Mouse (Mus musculus) layer of hippocampus, adult 11-12 months (tissue): Measurements from ENCODE around the gene Gm42742.

ENCODE experiments used
- DNase-seq: peaks from one replicate; pipeline ENCODE4 v3.0.0; 2022; ENCODE audit warnings: low spot score

Gm42742 gene

DNA sequence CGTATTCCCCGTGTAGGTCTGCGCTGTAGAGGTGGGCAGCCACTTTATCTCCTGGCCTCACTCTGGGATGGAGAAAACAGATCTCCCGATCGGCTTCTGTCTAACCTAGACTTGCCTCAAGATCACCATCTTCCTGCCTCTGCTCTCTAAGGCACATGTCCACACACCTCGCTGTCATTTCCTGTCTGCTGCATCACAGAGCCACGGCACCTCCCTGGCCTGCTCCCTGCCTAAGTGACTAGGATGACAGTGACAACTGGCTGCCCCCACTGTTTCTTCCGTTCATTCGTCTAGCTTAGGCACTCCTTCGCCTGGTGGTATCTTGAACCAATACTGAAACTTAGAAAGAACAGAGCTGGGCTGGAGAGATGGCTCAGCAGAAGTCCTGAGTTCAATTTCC, 21.3 kb downstream of the Gm42742 start:
- no peak for DNase-seq

DNA sequence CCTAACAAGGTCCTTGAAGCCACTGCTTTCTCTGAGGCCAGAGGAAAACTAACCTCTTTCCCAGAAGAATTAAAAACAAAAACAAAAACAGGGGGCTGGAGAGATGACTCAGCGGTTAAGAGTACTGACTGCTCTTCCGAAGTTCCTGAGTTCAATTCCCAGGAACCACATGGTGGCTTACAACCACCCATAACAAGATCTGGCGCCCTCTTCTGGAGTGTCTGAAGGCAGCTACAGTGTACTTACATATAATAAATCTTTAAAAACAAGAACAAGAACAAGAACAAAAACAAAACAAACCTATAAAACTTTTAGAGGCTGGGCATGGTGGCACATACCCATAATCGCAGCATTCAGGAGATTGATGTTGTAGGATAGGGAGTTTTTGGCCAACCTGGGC, 24.4 kb downstream of the Gm42742 start:
- DNase-seq, result no peak

DNA sequence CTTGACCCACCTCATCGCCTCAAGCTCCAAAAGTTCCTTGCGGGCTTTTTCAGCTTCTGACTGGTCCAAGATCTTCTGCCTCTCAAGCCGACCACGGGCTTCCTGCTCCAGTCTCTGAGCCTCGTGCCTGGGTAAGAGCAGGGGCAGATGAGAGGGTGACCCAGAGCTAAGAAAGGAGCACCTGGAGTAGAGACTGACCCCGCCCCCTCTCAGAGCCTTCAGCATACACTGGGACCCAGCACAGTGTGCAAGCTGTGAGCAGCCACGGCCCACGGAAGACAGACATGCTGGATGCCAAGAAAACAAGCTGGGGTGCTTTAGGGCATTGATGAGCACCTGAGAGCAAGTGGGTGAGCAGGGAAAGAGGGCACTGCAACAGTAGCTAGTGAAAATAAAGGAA, 32.1 kb downstream of the Gm42742 start:
- DNase-seq, result no peak

DNA sequence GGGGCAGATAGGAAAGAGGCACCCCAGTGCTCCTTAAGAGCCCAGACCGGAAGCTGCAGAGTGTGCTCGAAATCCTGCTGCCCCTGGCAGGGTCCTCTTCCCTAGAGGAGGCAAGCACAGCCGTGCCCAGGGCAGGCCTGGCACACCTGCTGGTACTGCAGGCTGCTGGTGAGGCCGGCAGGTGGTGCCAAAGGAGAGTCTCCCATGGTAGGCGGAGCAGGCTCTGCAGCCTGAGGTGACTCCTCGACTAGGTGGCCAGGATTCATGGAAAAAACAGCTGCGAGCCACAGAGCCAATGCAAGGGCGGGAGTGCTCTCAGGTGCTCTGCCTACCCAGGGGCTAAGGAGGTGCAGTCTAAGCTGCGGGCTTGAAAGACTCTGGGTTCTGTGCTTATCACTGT, 34.6 kb downstream of the Gm42742 start:
- DNase-seq, result peak; percentile 44

DNA sequence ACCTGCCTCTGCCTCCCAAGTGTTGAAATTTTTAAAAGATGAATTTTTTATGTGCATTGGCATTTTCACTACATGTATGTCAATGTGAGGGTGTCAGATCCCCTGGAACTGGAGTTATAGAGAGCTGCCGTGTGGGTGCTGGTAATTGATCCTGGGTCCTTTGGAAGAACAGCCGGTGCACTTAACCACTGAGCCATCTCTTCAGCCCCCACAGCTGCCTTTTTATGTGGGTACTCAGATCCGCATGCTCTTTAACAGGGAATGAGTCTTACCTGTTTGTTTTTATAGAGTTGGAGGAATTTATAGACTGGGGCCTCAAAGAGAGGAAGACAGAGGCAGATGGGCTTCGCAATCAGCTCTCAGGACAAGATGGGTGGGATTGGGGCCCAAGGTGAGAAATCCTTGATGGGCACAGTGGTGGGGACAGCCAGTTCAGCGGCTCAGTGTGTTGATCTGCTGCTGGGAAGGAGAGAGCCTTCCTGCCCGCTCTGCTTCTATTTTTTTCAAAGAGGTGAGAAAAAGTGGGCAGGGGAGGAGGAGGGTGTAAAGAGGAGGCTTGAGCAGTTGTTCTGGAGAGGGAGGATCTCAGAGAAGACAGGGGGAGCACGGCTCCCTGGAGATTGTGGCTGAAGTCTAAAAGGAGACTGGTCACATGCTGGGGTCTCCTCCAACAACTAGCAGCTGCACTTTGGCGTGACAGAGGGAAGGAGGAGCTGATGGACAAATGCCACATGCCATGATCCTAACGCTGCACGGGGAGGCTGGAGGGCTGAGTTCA, 36.0 kb downstream of the Gm42742 start:
- DNase-seq, result no peak

DNA sequence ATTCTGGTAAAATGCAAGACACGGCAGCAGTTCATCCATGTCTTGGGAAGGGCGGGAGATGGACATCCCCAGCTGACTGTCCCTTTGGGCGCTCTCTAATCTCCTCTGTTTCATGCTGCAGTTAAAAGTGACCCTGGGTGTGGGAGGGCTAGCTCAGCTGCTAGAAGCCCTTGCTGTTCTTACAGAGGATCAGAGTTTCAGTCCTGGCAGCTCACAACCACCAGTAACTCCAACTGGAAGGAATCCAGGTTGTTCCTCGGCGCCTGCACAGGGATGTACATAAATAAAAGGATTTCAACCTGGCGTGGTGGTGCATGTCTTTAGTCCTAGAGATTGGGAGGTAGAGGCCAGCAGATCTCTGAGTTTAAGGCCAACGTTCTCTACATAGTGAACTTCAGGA, 37.8 kb downstream of the Gm42742 start:
- no peak for DNase-seq

DNA sequence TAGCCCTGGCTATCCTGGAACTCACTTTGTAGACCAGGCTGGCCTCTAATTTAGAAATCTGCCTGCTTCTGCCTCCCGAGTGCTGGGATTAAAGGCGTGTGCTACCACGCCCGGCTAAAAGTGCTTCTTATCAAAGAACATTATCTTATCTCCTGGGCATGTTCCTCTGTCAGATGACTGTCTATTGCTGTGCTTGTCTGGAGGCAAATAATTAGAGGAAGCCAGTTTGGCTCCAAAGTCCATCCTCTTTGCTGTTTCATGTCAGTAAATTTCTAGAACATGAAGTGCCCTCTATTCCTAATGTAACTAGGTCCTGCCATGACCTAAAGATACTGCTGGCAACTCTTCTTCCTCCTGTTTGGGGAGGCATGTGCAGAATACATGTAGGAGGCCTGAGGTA, 38.8 kb downstream of the Gm42742 start:
- no peak for DNase-seq

DNA sequence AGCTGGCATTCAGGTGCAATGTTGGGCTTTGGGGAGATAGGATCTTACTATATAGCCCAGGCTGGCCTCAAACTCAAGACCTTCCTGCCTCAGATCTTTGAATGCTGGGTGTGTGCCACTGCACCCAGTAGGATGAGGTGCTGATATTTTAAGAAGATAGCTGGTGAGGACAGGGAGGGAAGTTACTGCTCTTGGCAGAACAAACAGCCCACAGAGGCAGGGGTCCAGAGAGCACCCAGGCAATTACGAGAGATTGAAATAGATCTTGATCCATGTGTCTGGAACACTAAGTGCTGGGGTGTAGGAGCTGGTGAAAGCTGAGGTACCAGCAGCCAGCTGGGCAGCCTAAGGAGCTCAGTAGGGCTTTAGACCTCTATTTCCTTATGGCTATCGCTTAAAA, 39.3 kb downstream of the Gm42742 start:
- DNase-seq, result no peak

DNA sequence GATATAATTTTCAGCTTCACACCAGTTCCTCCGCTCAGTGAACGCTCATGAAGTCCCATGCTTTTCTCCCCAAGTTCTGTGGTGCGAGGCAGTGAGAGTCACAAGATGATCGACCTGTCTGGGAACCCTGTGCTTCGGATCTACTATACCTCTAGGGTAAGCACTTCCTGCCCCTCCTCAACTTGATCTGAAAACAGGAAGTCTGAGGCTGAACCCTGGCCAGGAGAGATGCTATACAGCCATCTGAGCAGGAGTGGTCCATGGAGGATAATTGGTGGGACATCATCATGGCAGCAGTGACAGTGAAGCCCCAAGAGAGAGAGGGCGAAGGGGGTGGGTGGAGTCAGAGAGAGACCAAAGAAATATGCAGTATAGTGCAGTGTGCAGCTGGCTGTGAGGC, 42.1 kb downstream of the Gm42742 start:
- no peak for DNase-seq

DNA sequence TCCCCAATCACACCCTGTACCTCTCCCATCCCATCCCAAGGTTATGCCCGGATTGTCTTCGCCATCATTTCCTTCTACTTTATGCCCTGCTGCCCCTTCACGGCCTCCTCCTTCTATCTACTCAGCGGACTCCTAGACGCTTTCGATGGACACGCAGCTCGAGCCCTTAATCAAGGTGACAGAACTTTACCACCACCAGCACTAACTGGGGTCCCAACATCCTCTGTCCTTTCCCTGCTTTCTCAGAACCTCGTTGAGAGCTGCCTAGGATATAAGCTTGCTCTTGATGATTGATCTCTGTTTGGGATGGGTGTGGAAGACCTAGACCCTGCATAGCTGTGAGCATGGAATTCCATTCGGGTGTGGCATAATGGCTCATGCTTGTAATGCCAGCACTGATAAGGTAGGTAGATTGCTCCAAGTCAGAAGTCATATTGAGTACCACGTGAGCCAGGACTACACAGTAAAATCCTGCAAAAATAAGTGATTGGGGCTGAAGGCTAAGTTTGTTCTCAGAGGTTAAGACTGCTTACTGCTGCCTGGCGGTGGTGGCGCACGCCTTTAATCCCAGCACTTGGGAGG, 43.9 kb downstream of the Gm42742 start:
- no peak for DNase-seq

DNA sequence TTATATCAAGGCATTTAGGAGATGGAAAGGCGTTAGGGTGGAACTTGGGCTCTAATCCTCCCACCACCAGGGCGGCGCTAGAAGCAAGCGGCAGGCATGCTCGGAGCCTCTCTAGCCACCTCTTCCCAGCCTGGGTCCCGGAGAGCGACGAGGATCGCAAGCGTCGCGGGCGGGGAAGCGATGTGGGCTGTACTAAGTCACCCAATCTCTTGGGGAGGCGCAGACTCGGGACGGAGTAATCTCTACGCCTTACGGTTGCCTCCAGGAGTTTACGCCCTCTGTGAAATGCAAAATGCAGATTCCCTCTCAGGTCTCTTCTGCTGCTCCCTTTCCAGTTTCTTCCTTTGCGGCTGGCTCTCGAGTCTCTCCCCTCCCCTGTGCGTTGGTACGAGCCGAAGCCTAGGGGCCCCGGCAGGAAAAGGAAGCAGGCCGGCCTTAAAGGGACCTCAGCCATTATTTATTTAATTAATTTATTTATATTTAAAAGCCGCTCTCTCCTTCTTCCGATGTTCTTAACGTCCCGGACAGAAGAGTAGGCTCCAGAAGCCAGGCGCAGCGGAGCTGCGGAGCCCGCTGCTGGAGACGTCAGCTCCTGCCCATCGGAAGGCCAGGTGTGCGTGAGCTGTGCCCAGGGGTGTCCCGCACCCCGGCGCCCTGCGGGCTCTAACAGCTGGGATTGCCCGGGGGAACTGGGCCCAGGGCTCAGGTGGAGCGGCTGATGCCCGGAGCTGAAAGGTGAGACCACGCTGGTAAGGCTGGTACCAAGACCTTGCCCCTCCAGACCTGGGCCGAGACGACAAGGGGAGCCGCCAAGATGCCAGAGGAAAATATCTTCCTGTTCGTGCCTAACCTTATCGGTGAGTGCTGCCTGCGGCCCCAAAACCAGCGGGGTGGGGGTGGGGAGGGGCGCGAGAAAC, 44.7 kb downstream of the Gm42742 start, which contains the start of gene Cdiptos:
Gene Cdiptos, minus strand, starts transcription at position 149 of the 917 bp plus-strand sequence.
- DNase-seq, result peak; percentile 96

DNA sequence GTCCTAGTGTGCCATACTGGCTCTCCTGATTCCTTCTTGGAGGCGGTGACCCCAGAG, 45.2 kb downstream of the Gm42742 start, which contains the start of gene Cdipt:
Gene Cdipt, plus strand, starts transcription at position 22 of the 57 bp plus-strand sequence.
- DNase-seq, result no peak

DNA sequence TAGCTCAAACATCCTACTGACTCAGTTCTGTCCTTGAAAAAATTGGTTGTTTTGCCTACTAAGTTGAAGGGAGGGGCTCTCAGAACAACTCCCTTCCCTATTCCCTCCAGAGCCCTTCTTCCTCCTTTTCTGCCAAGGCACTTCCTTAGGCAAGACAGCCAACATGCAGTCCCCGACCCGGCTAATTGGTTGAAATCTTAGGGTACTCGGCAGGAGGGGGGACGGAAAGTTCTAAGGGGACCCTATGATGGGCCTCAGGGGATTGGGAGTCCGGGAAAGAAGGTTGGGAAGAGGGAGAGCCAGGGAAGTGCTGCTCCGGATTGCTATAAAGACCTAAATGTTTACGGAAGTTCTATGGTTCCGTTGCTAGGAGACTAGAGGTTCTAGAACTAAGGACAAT, 45.4 kb downstream of the Gm42742 start:
- DNase-seq, result no peak

DNA sequence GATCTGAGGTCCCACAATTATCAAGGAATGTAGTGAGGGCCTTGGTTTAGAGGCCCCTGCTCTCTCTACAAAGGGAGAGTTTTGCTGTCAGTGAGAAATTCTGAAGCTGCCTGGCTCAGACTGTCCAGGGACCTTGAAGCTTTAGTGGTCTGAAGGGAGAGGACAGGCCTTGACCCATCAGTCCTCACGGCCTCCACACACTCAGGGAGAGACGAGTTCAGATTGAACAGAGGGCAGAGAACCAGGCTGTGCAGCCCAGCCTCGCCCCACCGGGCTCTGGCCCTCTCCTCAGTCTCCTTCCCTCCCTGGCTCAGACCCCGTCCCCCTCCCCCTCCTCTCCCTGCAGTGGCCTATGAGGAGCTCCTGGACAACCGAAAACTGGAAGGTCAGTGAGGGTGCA, 53.5 kb downstream of the Gm42742 start:
- DNase-seq, result no peak

DNA sequence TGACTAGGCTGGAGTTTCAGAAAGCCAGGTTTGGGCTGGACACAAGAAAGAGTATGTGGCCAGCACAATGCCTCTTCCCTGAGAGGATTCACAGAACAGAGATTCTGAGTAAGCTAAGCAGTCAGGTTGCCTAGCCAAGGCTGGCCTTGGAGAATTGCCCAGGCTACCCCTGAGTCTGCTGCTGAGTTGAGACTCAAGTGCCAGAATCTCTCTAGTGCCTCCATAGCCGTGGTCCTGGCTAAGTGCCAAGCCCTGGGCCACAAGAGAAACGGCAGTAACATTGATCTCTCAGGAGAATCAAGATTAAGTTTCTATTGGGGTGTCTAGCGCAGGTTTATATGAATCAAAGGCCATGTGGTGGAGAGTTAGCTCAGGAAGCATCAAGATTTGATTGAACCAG, 55.3 kb downstream of the Gm42742 start:
- no peak for DNase-seq
